Mouse (Mus musculus) ES-E14 (cell line): Measurements from ENCODE around the gene Cnga4. TPM values are rescaled to one million over a fixed set of nuclear protein-coding genes. Genes with fewer than 3 reads are reported as not detected.

ENCODE experiments used
- DNase-seq: peaks from one replicate; pipeline ENCODE4 v3.0.0-alpha.2; 2013; ENCODE audit warnings: low read depth, low spot score
- H3K27ac ChIP-seq: 2 replicates; pipeline ENCODE4 v1.5.1; 2012; ENCODE audit warnings: low read depth, mild to moderate bottlenecking, low read length, moderate library complexity, mixed read lengths; ENCODE audit not compliant: poor library complexity, insufficient read depth, severe bottlenecking
- H3K36me3 ChIP-seq: 2 replicates; pipeline ENCODE4 v1.6.1; 2012; ENCODE audit warnings: mild to moderate bottlenecking, low read length, moderate library complexity, mixed read lengths; ENCODE audit not compliant: control insufficient read depth, poor library complexity, insufficient read depth, severe bottlenecking
- H3K4me1 ChIP-seq, 2 experiments: fragments of 150-350 bp in 1 of 2; sonication (generic) in 1 of 2; 2 replicates each; pipeline ENCODE4 v1.6.1; 2012; ENCODE audit warnings: low read length in 2 of 2, mild to moderate bottlenecking in 1 of 2, mixed read lengths in 1 of 2; ENCODE audit not compliant: control insufficient read depth in 2 of 2, insufficient read depth in 2 of 2, poor library complexity in 1 of 2
- H3K4me3 ChIP-seq, 2 experiments: fragments of 150-350 bp in 1 of 2; sonication (generic) in 1 of 2; 2 replicates each; pipeline ENCODE4 v1.5.1; 2012; ENCODE audit warnings: low read length in 2 of 2, low read depth in 1 of 2, mild to moderate bottlenecking in 1 of 2, mixed read lengths in 1 of 2; ENCODE audit not compliant: insufficient read depth in 1 of 2, poor library complexity in 1 of 2, severe bottlenecking in 1 of 2
- H3K9ac ChIP-seq: 2 replicates; pipeline ENCODE4 v1.6.1; 2012; ENCODE audit warnings: low read depth, mild to moderate bottlenecking, low read length, mixed read lengths; ENCODE audit not compliant: poor library complexity, insufficient read depth, severe bottlenecking
- H3K9me3 ChIP-seq: fragments of 150-350 bp; sonication (generic); 2 replicates; pipeline ENCODE4 v1.6.1; 2012; ENCODE audit warnings: low read depth, mild to moderate bottlenecking, low read length; ENCODE audit not compliant: control insufficient read depth, insufficient read depth
- CHD2 ChIP-seq: IDR thresholded peaks from 2 replicates; pipeline ENCODE4 v1.6.1; 2014; ENCODE audit warnings: mild to moderate bottlenecking, low read depth, low read length, inconsistent platforms
- HCFC1 ChIP-seq: IDR thresholded peaks from 2 replicates; pipeline ENCODE4 v1.6.1; 2012; ENCODE audit warnings: low read length, inconsistent platforms, borderline replicate concordance; ENCODE audit not compliant: insufficient read depth
- MAFK ChIP-seq: IDR thresholded peaks from 2 replicates; pipeline ENCODE4 v1.6.1; 2014; ENCODE audit warnings: mild to moderate bottlenecking, low read depth, low read length, inconsistent platforms; ENCODE audit not compliant: insufficient read depth
- ZC3H11A ChIP-seq: IDR thresholded peaks from 2 replicates; pipeline ENCODE4 v1.6.1; 2012; ENCODE audit warnings: low read depth, mild to moderate bottlenecking, inconsistent platforms, low read length, borderline replicate concordance
- ZNF384 ChIP-seq: IDR thresholded peaks from 2 replicates; pipeline ENCODE4 v1.6.1; 2012; ENCODE audit warnings: low read depth, low read length, inconsistent platforms
- in situ Hi-C, 2 experiments: fragments of 600-800 bp; cut with MboI; formaldehyde crosslinking; loops; one replicate each; pipeline ENCODE4 v1.15.1; 2025; ENCODE audit warnings: low sequenced_read_pairs in 2 of 2, inconsistent platforms in 1 of 2; ENCODE audit not compliant: unreplicated experiment in 2 of 2
- total RNA-seq: library from RNA; depleted of rRNA; stranded (reverse); fragments of 300-350 nt; gene quantifications from 2 replicates; pipeline ENCODE4 v1.2.3, GENCODE M21; 2012

The Cnga4 gene
- total RNA-seq, 1 experiment: 0.13 TPM

DNA sequence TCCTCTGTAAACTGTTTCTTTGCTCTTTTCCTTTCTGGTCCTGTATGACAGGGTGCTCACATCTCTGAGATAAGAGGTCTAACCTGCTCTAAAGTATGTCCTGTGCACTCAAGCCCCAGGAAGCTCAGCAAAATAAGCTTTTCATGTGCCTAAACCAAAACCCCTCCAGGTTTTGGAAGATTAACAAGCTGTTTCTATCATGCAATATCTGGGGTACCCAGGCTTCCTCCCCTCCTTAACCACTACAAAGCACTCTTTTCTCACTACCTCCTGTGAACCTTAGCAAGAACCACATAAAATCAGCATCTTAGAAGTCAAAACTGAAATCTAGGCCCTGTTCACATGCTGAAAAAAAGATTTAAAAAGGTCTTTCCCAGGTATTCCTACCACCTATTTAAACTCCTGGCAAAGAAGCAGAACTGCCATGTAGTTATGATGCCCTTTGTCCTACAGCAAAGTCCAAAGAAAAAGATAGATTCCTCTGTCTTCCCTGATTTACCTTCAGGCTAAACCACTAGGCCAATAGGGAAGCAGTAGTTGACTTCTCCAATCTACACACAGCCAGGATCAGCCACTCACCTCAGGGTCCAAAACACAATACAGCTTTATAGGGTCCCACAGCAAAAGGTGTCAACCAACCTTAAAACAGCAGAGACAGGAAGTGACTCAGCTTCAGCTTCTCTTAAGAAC, 9.1 kb upstream of the Cnga4 start:
- in situ Hi-C loops: loop anchor here in 1 of 2 experiments (10.0 kb wide), 1 partner anchor 60 kb away; no protein-coding TSS in a partner anchor
- Histone ChIP-seq H3K36me3 (no peaks in the 10 kb centered on the region; the same call in 1 of the 2 replicates), H3K27ac (no peak overlapping the region), H3K4me1 (no peaks in the 10 kb centered on the region), H3K9ac (no peak overlapping the region), H3K4me3 (no peak overlapping the region), H3K9me3 (no peaks in the 10 kb centered on the region)
- no peak for TF ChIP-seq CHD2
- TF ChIP-seq MAFK: no peak
- TF ChIP-seq ZC3H11A: no peak
- TF ChIP-seq ZNF384: no peak
- TF ChIP-seq HCFC1: no peak
- no peak for DNase-seq

DNA sequence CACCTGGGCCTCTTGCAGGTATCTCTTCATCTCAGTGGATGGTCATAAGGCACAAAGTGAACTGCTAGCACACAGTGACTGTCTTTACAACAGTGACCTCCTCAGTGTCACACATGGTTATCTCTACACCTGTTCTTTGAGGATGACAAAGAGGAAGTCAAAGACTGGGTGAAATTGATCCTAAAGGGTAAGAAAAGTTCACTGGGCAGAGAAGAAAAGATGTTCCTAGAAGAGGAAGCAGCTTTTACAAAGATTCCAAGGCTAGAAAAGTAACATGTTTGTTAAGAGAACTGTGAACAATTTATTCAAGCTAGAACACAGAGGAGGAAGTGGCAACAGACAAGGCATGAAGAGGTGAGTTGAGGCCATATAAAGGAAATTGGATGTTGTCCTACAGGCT, 8.2 kb upstream of the Cnga4 start:
- Histone ChIP-seq H3K9me3 (no peaks in the 10 kb centered on the region), H3K9ac (no peak overlapping the region), H3K4me1 (peaks cover 0 to 4% of the 10 kb centered on the region in 2 experiments; a peak in 1 of 4 replicates), H3K4me3 (no peak overlapping the region), H3K36me3 (no peaks in the 10 kb centered on the region), H3K27ac (no peak overlapping the region)
- no peak for DNase-seq
- in situ Hi-C loops: loop anchor here in 1 of 2 experiments (10.0 kb wide), 1 partner anchor 59 kb away; no protein-coding TSS in a partner anchor
- TF ChIP-seq MAFK (no peak), ZC3H11A (no peak), CHD2 (no peak), ZNF384 (no peak), HCFC1 (no peak)

DNA sequence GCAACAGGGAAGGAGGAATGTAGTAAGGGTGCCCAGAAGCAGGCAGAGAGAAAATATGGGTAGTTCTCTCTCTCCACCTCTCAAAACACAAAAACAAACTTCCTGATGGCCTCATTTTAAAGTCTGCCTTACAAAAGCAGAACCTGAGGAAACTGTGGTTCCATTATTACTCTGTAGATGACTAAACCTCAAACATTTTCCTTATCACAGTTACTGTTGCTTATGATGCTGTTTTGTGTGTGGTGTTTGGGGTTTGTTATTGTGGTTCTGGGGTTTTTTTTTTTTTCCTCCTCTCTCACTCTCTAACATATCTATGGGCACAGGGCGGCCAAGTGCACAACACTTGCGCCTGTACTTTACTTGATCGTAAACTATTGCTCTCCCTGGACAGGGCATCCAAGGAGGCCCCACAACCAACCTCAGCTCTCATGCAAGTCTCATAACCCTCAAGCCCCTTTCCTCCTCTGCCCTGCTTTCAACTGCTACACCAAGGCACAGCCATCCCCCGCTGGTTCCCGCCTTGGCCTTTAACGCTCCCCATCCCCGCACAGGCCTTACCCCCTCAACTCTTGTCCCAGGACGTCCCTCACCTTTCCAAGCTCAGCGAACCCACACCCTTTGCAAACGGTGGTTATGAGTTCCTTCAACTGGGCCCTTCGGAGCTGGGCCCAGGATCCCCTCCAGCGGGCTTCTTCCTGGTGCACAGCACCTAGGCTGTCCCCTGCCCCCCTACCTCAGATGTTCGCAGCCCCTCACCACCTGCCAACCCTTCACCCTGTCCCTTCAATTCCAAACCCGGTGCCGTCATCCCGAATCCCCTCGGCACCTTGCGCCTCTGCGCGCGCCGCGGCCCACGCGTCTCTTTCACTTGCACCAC, 5.1 kb upstream of the Cnga4 start:
- H3K9me3 ChIP-seq: no peaks in the 10 kb centered on the region
- no peak for DNase-seq
- in situ Hi-C loops: loop anchor here in 1 of 2 experiments (10.0 kb wide), 1 partner anchor 56 kb away; no protein-coding TSS in a partner anchor
- peak overlapping the region; percentile 85 for H3K9ac ChIP-seq
- H3K4me3 ChIP-seq: peak overlapping the region; percentile 79 to 99
- TF ChIP-seq MAFK (no peak), HCFC1 (peak; percentile 12; the same call in 1 of the 2 replicates), ZNF384 (no peak)
- H3K27ac ChIP-seq: 0 out of 2 replicates have a peak overlapping the region, but pooled peaks have one; percentile 15
- H3K4me1 ChIP-seq: peaks cover 4 to 7% of the 10 kb centered on the region in 2 experiments; a peak in 3 of 4 replicates
- no peaks in the 10 kb centered on the region for H3K36me3 ChIP-seq

DNA sequence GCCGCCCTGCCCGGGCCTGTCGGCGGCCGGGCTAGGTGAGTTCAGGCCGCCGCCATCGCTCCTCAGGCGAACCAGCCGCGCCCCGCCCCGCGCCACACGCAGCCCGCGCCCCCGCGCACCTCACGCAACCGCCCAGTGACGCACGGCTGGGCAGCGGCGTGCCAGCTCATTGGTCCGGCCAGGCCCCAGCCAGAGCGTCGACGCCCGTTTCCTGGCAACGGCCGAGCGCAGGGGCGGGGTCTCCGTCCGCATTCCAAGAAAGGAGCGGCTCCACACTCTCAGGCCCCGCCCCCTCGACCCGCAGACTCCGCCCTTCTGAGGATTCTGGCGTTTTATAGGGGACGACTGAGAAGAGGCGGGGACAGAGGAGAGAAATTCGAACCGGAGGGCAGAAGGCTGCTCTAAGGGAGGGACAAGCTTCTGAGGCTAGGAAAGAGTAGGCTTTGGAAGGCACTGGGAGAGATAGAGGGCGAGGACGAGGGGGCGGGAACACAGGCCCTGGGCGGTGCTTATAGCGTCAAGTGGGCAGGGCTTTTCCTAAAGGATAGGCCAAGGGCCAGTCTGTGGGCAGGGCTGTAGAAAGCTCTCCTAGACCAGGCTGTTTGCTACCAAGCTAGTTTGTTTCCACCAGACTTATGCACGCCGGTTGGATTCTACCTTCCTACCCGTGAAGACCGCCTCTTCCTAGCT, 4.3 kb upstream of the Cnga4 start, which contains the start of gene Fam160a2:
Fam160a2 (minus strand) TSS at position 120 of the 690 bp plus-strand sequence.
- 0 out of 2 replicates have a peak within 1 kb of the TSS, but pooled peaks have one; percentile 15 for H3K27ac ChIP-seq
- H3K9me3 ChIP-seq: no peaks in the 10 kb centered on the region
- H3K9ac ChIP-seq: peak within 1 kb of the TSS; percentile 85
- H3K36me3 ChIP-seq: no peaks in the 10 kb centered on the region
- DNase-seq: peak; percentile 99
- peaks cover 4 to 10% of the 10 kb centered on the region in 2 experiments; a peak in 3 of 4 replicates for H3K4me1 ChIP-seq
- in situ Hi-C loops: loop anchor here in 1 of 2 experiments (10.0 kb wide), 1 partner anchor 55 kb away; no protein-coding TSS in a partner anchor
- TF ChIP-seq CHD2 (no peak), MAFK (no peak), ZNF384 (no peak), ZC3H11A (no peak), HCFC1 (no peak)
- H3K4me3 ChIP-seq: peak within 1 kb of the TSS; percentile 79 to 99
